Mouse (Mus musculus) lung, adult 2 months (tissue): ENCODE data around the gene Cyp4f40.
A peak's percentile ranks its signal among the peaks of the same experiment; 100 is the strongest.

Experiments
- CTCF ChIP-seq: fragments of 200-500 bp; IDR thresholded peaks from 2 replicates; pipeline ENCODE4 v1.5.1; 2011; ENCODE audit warnings: mild to moderate bottlenecking, low read length, control low read depth; ENCODE audit not compliant: insufficient read depth
- POLR2A ChIP-seq: fragments of 200-500 bp; IDR thresholded peaks from 2 replicates; pipeline ENCODE4 v1.6.1; 2011; ENCODE audit warnings: low read depth, mild to moderate bottlenecking, control low read depth, low read length, borderline replicate concordance; ENCODE audit errors: extremely low read depth

- peak; percentile 44; the same call in 1 of the 2 replicates for TF ChIP-seq CTCF
- no peak for TF ChIP-seq POLR2A
These were observed 21.7 kb downstream of the Cyp4f40 start for GRCm38 (mm10) chr17:32680404-32680803.
